Mouse (Mus musculus): Measurements from ENCODE around the gene Obsl1. TPM values are rescaled to one million over a fixed set of nuclear protein-coding genes. Genes with fewer than 3 reads are reported as not detected.

Gene Obsl1
- polyA plus RNA-seq, 1 experiment from 2014 or later: 42.6 TPM

DNA sequence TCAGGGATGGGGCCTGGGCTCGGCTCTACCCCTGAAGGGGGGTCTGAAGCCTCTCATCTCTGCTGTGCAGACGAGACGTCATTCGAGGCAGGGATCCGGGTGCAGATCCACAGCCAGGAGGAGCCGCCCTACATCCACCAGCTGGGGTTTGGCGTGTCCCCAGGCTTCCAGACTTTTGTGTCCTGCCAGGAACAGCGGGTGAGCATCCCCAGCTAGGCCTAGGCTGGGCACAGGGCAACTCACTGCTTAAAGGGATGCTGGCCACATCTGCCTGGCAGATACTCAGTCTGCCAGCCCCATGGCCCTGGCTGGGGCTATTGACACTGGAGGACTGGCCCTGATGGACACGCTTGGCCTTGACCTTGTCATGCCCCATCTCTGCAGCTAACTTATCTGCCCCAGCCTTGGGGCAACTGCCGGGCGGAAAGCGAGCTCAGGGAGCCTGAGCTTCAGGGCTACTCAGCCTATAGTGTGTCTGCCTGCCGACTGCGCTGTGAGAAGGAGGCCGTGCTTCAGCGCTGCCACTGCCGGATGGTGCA, 36.9 kb downstream of the Obsl1 start:
- Histone ChIP-seq H3K4me2 (ENCODE audit: low read length) (no peak overlapping the region), H3K27me3 (ENCODE audit: insufficient read depth, low read length) (0 out of 2 replicates have a peak, but pooled peaks cover 5% of the 10 kb centered on the region), H3K9me3 (replicated peaks; ENCODE audit: low read length) (no peaks in the 10 kb centered on the region), H3K4me1 (replicated peaks; ENCODE audit: insufficient read depth, low read length) (no peaks in the 10 kb centered on the region), H3K4me3 (replicated peaks; ENCODE audit: low read depth, low read length) (no peak overlapping the region), H3K27ac (no peak overlapping the region), H3K9ac (ENCODE audit: low read depth, low read length) (no peak overlapping the region), H3K36me3 (ENCODE audit: insufficient read depth, low read length) (0 out of 2 replicates have a peak, but pooled peaks cover 3% of the 10 kb centered on the region)
- TF ChIP-seq CTCF (IDR thresholded peaks at IDR 0.05; ENCODE audit: low read depth): no peak
- 81% methylated on average over 17 of the region's 17 CpGs for WGBS
- DNase-seq (ENCODE audit: low spot score) (no peak), ATAC-seq (replicated peaks; ENCODE audit: low FRiP score, low read depth) (no peak)

- Histone ChIP-seq H3K27me3 (ENCODE audit: insufficient read depth, low read length) (0 out of 2 replicates have a peak, but pooled peaks cover 5% of the 10 kb centered on the region), H3K4me2 (ENCODE audit: low read length) (no peak overlapping the region)
- WGBS: 7% methylated on average over 14 of the region's 14 CpGs
These were observed 38.9 kb downstream of the Obsl1 start for GRCm38 (mm10) chr1:75467215-75467927.

DNA sequence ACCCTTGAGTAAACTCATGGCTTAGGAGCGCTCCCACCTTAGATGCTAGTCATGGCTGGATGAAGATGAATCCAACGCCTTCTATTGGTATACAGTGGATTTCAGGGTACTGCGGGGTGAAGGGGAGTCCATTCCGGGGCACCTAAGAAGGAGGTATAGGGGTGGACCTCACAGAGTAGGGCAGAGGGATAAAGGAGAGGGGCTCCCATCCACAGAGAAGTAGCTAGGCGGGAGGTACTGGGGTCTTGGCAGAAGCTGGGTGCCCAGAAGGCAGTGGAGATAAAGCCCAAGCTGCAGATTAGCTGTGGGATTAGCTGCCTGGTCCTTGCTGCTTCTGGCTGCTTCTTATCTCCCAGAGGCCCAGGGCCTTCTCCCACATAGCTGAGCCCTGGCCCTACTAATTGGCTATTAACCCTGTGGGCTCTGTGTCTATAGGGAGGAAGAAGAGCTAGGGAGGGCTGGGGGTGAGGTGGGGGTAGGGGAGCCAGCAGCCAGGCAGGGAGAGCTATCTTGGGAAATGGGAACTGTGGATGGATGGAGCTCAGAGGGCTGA, 42.5 kb downstream of the Obsl1 start:
- DNase-seq (ENCODE audit: low spot score) (no peak), ATAC-seq (replicated peaks; ENCODE audit: low FRiP score, low read depth) (no peak)
- Histone ChIP-seq H3K9me3 (replicated peaks; ENCODE audit: low read length) (no peaks in the 10 kb centered on the region), H3K27ac (no peak overlapping the region), H3K27me3 (ENCODE audit: insufficient read depth, low read length) (no peaks in the 10 kb centered on the region), H3K9ac (ENCODE audit: low read depth, low read length) (no peak overlapping the region), H3K4me3 (replicated peaks; ENCODE audit: low read depth, low read length) (no peak overlapping the region), H3K36me3 (ENCODE audit: insufficient read depth, low read length) (no peaks in the 10 kb centered on the region), H3K4me1 (replicated peaks; ENCODE audit: insufficient read depth, low read length) (no peaks in the 10 kb centered on the region; the same call in 1 of the 2 replicates), H3K4me2 (ENCODE audit: low read length) (no peak overlapping the region)
- WGBS: 71% methylated on average over 5 of the region's 5 CpGs
- TF ChIP-seq CTCF (IDR thresholded peaks at IDR 0.05; ENCODE audit: low read depth): no peak

More at GRCm38 (mm10) chr1:75467215-75467927, 38.9 kb downstream of the Obsl1 start:
- no peaks in the 10 kb centered on the region for H3K9me3 ChIP-seq (replicated peaks; ENCODE audit: low read length)
- H3K4me1 ChIP-seq (replicated peaks; ENCODE audit: insufficient read depth, low read length): no peaks in the 10 kb centered on the region
- H3K36me3 ChIP-seq (ENCODE audit: insufficient read depth, low read length): no peaks in the 10 kb centered on the region
- no peak overlapping the region for H3K4me3 ChIP-seq (replicated peaks; ENCODE audit: low read depth, low read length)
- peak; percentile 93 for DNase-seq (ENCODE audit: low spot score)
- peak; percentile 77 for ATAC-seq (replicated peaks; ENCODE audit: low FRiP score, low read depth)
- H3K27ac ChIP-seq: no peak overlapping the region
- TF ChIP-seq CTCF (IDR thresholded peaks at IDR 0.05; ENCODE audit: low read depth): peak; percentile 94
- H3K9ac ChIP-seq (ENCODE audit: low read depth, low read length): no peak overlapping the region

GRCm38 (mm10) chr1:75462636-75463035, 43.6 kb downstream of the Obsl1 start:
- 27% methylated on average over 1 of the region's 1 CpGs for WGBS
- no peaks in the 10 kb centered on the region for H3K36me3 ChIP-seq (ENCODE audit: insufficient read depth, low read length)
- no peak for DNase-seq (ENCODE audit: low spot score)

DNA sequence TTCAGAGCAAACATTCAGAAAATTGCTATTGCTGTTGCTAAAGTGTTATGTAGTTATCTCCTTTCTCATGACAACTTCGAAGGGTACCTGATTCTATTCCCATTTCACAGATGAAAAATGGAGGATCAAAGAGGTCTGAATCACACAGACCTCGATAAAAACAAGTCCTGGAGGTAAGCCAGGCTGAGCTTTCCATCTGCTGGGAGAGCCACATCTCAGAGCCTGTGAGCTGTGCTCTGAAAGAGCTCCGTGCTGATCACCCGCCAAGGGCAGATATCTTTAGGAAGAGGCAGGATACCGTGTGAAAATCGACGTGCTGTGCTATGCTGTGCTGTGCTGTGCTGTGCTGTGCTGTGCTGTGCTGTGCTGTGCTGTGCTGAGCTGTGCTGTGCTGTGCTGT, 46.0 kb downstream of the Obsl1 start:
- no peak for TF ChIP-seq CTCF (IDR thresholded peaks at IDR 0.05; ENCODE audit: low read depth)
- Histone ChIP-seq H3K4me3 (replicated peaks; ENCODE audit: low read depth, low read length) (no peak overlapping the region), H3K9ac (ENCODE audit: low read depth, low read length) (no peak overlapping the region), H3K27me3 (ENCODE audit: insufficient read depth, low read length) (no peaks in the 10 kb centered on the region), H3K27ac (no peak overlapping the region), H3K36me3 (ENCODE audit: insufficient read depth, low read length) (no peaks in the 10 kb centered on the region), H3K4me1 (replicated peaks; ENCODE audit: insufficient read depth, low read length) (peaks cover 19% of the 10 kb centered on the region), H3K4me2 (ENCODE audit: low read length) (no peak overlapping the region), H3K9me3 (replicated peaks; ENCODE audit: low read length) (no peaks in the 10 kb centered on the region)
- 59% methylated on average over 7 of the region's 7 CpGs for WGBS
- ATAC-seq (replicated peaks; ENCODE audit: low FRiP score, low read depth): no peak
- DNase-seq (ENCODE audit: low spot score): no peak

More at GRCm38 (mm10) chr1:75462636-75463035, 43.6 kb downstream of the Obsl1 start:
- Histone ChIP-seq H3K4me3 (replicated peaks; ENCODE audit: low read depth, low read length) (no peak overlapping the region), H3K9me3 (replicated peaks; ENCODE audit: low read length) (no peaks in the 10 kb centered on the region), H3K4me2 (ENCODE audit: low read length) (no peak overlapping the region), H3K27ac (no peak overlapping the region), H3K9ac (ENCODE audit: low read depth, low read length) (no peak overlapping the region), H3K4me1 (replicated peaks; ENCODE audit: insufficient read depth, low read length) (peaks cover 8% of the 10 kb centered on the region), H3K27me3 (ENCODE audit: insufficient read depth, low read length) (no peaks in the 10 kb centered on the region)
- no peak for ATAC-seq (replicated peaks; ENCODE audit: low FRiP score, low read depth)
- no peak for TF ChIP-seq CTCF (IDR thresholded peaks at IDR 0.05; ENCODE audit: low read depth)

GRCm38 (mm10) chr1:75458789-75459684, 47.2 kb downstream of the Obsl1 start:
- Histone ChIP-seq H3K36me3 (ENCODE audit: insufficient read depth, low read length) (no peaks in the 10 kb centered on the region), H3K4me1 (replicated peaks; ENCODE audit: insufficient read depth, low read length) (peaks cover 19% of the 10 kb centered on the region), H3K4me3 (replicated peaks; ENCODE audit: low read depth, low read length) (peak overlapping the region; percentile 29), H3K4me2 (ENCODE audit: low read length) (peak overlapping the region; percentile 55), H3K9me3 (replicated peaks; ENCODE audit: low read length) (no peaks in the 10 kb centered on the region), H3K9ac (ENCODE audit: low read depth, low read length) (peak overlapping the region; percentile 44), H3K27ac (peak overlapping the region; percentile 85), H3K27me3 (ENCODE audit: insufficient read depth, low read length) (no peaks in the 10 kb centered on the region)
- no peak for TF ChIP-seq CTCF (IDR thresholded peaks at IDR 0.05; ENCODE audit: low read depth)
- peak; percentile 74 for DNase-seq (ENCODE audit: low spot score)
- ATAC-seq (replicated peaks; ENCODE audit: low FRiP score, low read depth): peak; percentile 50; the same call in 1 of the 2 replicates
- WGBS: 9% methylated on average over 23 of the region's 23 CpGs

Measured in kidney, postnatal 0 days (tissue).